Mouse (Mus musculus) liver, embryonic 14.5 days (tissue): ENCODE data around the gene Sash1.

ENCODE experiments used
- CTCF ChIP-seq: IDR thresholded peaks from 2 replicates; pipeline ENCODE4 v1.5.1; 2016; ENCODE audit warnings: antibody characterized with exemption, low read depth, control low read depth
- EP300 ChIP-seq: IDR thresholded peaks from 2 replicates; pipeline ENCODE4 v1.6.1; 2016; ENCODE audit warnings: antibody characterized with exemption, low read depth

GRCm38 (mm10) chr10:8775794-8776193, 110.1 kb downstream of the Sash1 start:
- no peak for TF ChIP-seq CTCF
- TF ChIP-seq EP300: no peak
